Mouse (Mus musculus): ENCODE measurements at regions not wholly inside any gene's neighbourhood (a gene's known extent, or its start where the extent isn't known, plus 50 kb on each side); places are given as distances from the start of the nearest gene placed in this dataset.

- Histone ChIP-seq H3K4me3 (ENCODE audit: low read depth, low read length) (no peak overlapping the region), H3K4me2 (ENCODE audit: low read depth, low read length, poor library complexity, severe bottlenecking) (no peak overlapping the region), H3K9ac (replicated peaks; ENCODE audit: low read length, poor library complexity, severe bottlenecking) (no peak overlapping the region), H3K27me3 (ENCODE audit: insufficient read depth, low read length) (no peaks in the 10 kb centered on the region), H3K9me3 (ENCODE audit: low read length) (no peaks in the 10 kb centered on the region), H3K27ac (ENCODE audit: low read depth, low read length) (no peak overlapping the region), H3K4me1 (ENCODE audit: insufficient read depth, low read length) (no peaks in the 10 kb centered on the region), H3K36me3 (ENCODE audit: insufficient read depth, low read length) (no peaks in the 10 kb centered on the region)
- DNase-seq (ENCODE audit: low spot score): no peak
- no peak for TF ChIP-seq CTCF (IDR thresholded peaks at IDR 0.05)
- no peak for ATAC-seq (ENCODE audit: low FRiP score)
- 70% methylated on average over 12 of the region's 12 CpGs for WGBS
Measured at GRCm38 (mm10) chr13:45242750-45243149, 146.8 kb upstream of the Mylip start.

GRCm38 (mm10) chr13:45245651-45246050 lies 143.9 kb upstream of the Mylip start:
- H3K4me1 ChIP-seq (ENCODE audit: insufficient read depth, low read length): no peaks in the 10 kb centered on the region; the same call in 1 of the 2 replicates

GRCm38 (mm10) chr13:45246341-45246740 lies 143.2 kb upstream of the Mylip start:
- H3K4me2 ChIP-seq (ENCODE audit: low read depth, low read length, poor library complexity, severe bottlenecking): no peak overlapping the region
- TF ChIP-seq CTCF (IDR thresholded peaks at IDR 0.05): no peak
- no peaks in the 10 kb centered on the region for H3K9me3 ChIP-seq (ENCODE audit: low read length)
- H3K27me3 ChIP-seq (ENCODE audit: insufficient read depth, low read length): no peaks in the 10 kb centered on the region
- DNase-seq (ENCODE audit: low spot score) (no peak), ATAC-seq (ENCODE audit: low FRiP score) (no peak)
- H3K4me1 ChIP-seq (ENCODE audit: insufficient read depth, low read length): no peaks in the 10 kb centered on the region; the same call in 1 of the 2 replicates
- H3K27ac ChIP-seq (ENCODE audit: low read depth, low read length): no peak overlapping the region
- no peak overlapping the region for H3K4me3 ChIP-seq (ENCODE audit: low read depth, low read length)
- H3K9ac ChIP-seq (replicated peaks; ENCODE audit: low read length, poor library complexity, severe bottlenecking): no peak overlapping the region
- WGBS: 68% methylated on average over 2 of the region's 2 CpGs
- no peaks in the 10 kb centered on the region for H3K36me3 ChIP-seq (ENCODE audit: insufficient read depth, low read length)

More at GRCm38 (mm10) chr13:45245651-45246050, 143.9 kb upstream of the Mylip start:
- no peaks in the 10 kb centered on the region for H3K36me3 ChIP-seq (ENCODE audit: insufficient read depth, low read length)
- no peak overlapping the region for H3K4me2 ChIP-seq (ENCODE audit: low read depth, low read length, poor library complexity, severe bottlenecking)
- H3K4me3 ChIP-seq (ENCODE audit: low read depth, low read length): no peak overlapping the region
- no peaks in the 10 kb centered on the region for H3K9me3 ChIP-seq (ENCODE audit: low read length)
- TF ChIP-seq CTCF (IDR thresholded peaks at IDR 0.05): no peak
- ATAC-seq (ENCODE audit: low FRiP score) (no peak), DNase-seq (ENCODE audit: low spot score) (no peak)
- H3K27me3 ChIP-seq (ENCODE audit: insufficient read depth, low read length): no peaks in the 10 kb centered on the region
- no peak overlapping the region for H3K27ac ChIP-seq (ENCODE audit: low read depth, low read length)
- WGBS: 61% methylated on average over 5 of the region's 5 CpGs
- no peak overlapping the region for H3K9ac ChIP-seq (replicated peaks; ENCODE audit: low read length, poor library complexity, severe bottlenecking)

GRCm38 (mm10) chr13:45250028-45250427 lies 139.5 kb upstream of the Mylip start:
- no peak for TF ChIP-seq CTCF (IDR thresholded peaks at IDR 0.05)
- no peak for ATAC-seq (ENCODE audit: low FRiP score)
- Histone ChIP-seq H3K27me3 (ENCODE audit: insufficient read depth, low read length) (no peaks in the 10 kb centered on the region), H3K36me3 (ENCODE audit: insufficient read depth, low read length) (no peaks in the 10 kb centered on the region), H3K9ac (replicated peaks; ENCODE audit: low read length, poor library complexity, severe bottlenecking) (no peak overlapping the region), H3K9me3 (ENCODE audit: low read length) (no peaks in the 10 kb centered on the region), H3K4me1 (ENCODE audit: insufficient read depth, low read length) (no peaks in the 10 kb centered on the region; the same call in 1 of the 2 replicates), H3K27ac (ENCODE audit: low read depth, low read length) (peak overlapping the region; percentile 18; the same call in 1 of the 2 replicates), H3K4me2 (ENCODE audit: low read depth, low read length, poor library complexity, severe bottlenecking) (no peak overlapping the region), H3K4me3 (ENCODE audit: low read depth, low read length) (no peak overlapping the region)
- peak; percentile 53 for DNase-seq (ENCODE audit: low spot score)
- WGBS: 25% methylated on average over 1 of the region's 1 CpGs

- Histone ChIP-seq H3K27ac (ENCODE audit: low read depth, low read length) (no peak overlapping the region), H3K9me3 (ENCODE audit: low read length) (no peaks in the 10 kb centered on the region), H3K36me3 (ENCODE audit: insufficient read depth, low read length) (no peaks in the 10 kb centered on the region), H3K27me3 (ENCODE audit: insufficient read depth, low read length) (no peaks in the 10 kb centered on the region), H3K4me2 (ENCODE audit: low read depth, low read length, poor library complexity, severe bottlenecking) (no peak overlapping the region), H3K9ac (replicated peaks; ENCODE audit: low read length, poor library complexity, severe bottlenecking) (no peak overlapping the region), H3K4me3 (ENCODE audit: low read depth, low read length) (no peak overlapping the region), H3K4me1 (ENCODE audit: insufficient read depth, low read length) (no peaks in the 10 kb centered on the region; the same call in 1 of the 2 replicates)
- TF ChIP-seq CTCF (IDR thresholded peaks at IDR 0.05): no peak
- WGBS: 88% methylated on average over 3 of the region's 3 CpGs
- ATAC-seq (ENCODE audit: low FRiP score): no peak
- no peak for DNase-seq (ENCODE audit: low spot score)
Measured at GRCm38 (mm10) chr13:45251068-45251467, 138.5 kb upstream of the Mylip start.

- WGBS: 80% methylated on average over 3 of the region's 3 CpGs
Measured at GRCm38 (mm10) chr13:45252126-45252525, 137.4 kb upstream of the Mylip start.

More at GRCm38 (mm10) chr13:45252126-45252525, 137.4 kb upstream of the Mylip start:
- no peak overlapping the region for H3K9ac ChIP-seq (replicated peaks; ENCODE audit: low read length, poor library complexity, severe bottlenecking)
- H3K36me3 ChIP-seq (ENCODE audit: insufficient read depth, low read length): no peaks in the 10 kb centered on the region
- ATAC-seq (ENCODE audit: low FRiP score) (no peak), DNase-seq (ENCODE audit: low spot score) (no peak)
- no peak overlapping the region for H3K4me3 ChIP-seq (ENCODE audit: low read depth, low read length)
- no peak overlapping the region for H3K4me2 ChIP-seq (ENCODE audit: low read depth, low read length, poor library complexity, severe bottlenecking)
- no peaks in the 10 kb centered on the region; the same call in 1 of the 2 replicates for H3K4me1 ChIP-seq (ENCODE audit: insufficient read depth, low read length)
- H3K27me3 ChIP-seq (ENCODE audit: insufficient read depth, low read length): no peaks in the 10 kb centered on the region
- no peak overlapping the region for H3K27ac ChIP-seq (ENCODE audit: low read depth, low read length)
- no peak for TF ChIP-seq CTCF (IDR thresholded peaks at IDR 0.05)
- no peaks in the 10 kb centered on the region for H3K9me3 ChIP-seq (ENCODE audit: low read length)
